Mouse (Mus musculus) liver, postnatal 0 days (tissue): ENCODE data around the gene Nr6a1.

Experiments
- CTCF ChIP-seq: sonication (generic); IDR thresholded peaks from 2 replicates; pipeline ENCODE4 v1.5.1; 2016; ENCODE audit warnings: antibody characterized with exemption, low read depth
- EP300 ChIP-seq: IDR thresholded peaks from 2 replicates; pipeline ENCODE4 v1.6.1; 2016; ENCODE audit warnings: antibody characterized with exemption, low read depth, mild to moderate bottlenecking

DNA sequence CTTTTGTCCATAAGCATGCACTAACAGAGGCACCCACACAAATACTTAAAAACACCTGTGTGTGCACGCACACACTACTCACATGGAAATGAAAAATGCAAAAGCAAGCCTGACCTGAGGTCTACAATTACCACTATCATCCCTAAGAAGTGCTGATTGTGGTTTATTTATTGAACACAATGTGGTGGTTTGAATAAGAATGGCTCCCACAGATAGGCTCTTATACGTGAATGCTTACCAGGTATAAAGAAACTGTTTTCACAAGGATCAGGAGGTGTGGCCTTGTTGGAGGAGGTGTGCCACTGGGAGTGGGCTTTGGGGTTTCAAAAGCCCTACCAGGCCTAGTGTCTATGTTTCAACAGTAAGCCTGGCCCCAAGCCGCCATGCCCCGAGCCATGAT, 110.0 kb downstream of the Nr6a1 start:
- no peak for TF ChIP-seq EP300
- no peak for TF ChIP-seq CTCF
